Mouse (Mus musculus): ENCODE data around the gene Ankrd40. TPM values are rescaled to one million over a fixed set of nuclear protein-coding genes. Genes with fewer than 3 reads are reported as not detected.

Ankrd40 gene
- 100 to 1,000 TPM; 219 to 291 (median 246) TPM for total RNA-seq (2022)

DNA sequence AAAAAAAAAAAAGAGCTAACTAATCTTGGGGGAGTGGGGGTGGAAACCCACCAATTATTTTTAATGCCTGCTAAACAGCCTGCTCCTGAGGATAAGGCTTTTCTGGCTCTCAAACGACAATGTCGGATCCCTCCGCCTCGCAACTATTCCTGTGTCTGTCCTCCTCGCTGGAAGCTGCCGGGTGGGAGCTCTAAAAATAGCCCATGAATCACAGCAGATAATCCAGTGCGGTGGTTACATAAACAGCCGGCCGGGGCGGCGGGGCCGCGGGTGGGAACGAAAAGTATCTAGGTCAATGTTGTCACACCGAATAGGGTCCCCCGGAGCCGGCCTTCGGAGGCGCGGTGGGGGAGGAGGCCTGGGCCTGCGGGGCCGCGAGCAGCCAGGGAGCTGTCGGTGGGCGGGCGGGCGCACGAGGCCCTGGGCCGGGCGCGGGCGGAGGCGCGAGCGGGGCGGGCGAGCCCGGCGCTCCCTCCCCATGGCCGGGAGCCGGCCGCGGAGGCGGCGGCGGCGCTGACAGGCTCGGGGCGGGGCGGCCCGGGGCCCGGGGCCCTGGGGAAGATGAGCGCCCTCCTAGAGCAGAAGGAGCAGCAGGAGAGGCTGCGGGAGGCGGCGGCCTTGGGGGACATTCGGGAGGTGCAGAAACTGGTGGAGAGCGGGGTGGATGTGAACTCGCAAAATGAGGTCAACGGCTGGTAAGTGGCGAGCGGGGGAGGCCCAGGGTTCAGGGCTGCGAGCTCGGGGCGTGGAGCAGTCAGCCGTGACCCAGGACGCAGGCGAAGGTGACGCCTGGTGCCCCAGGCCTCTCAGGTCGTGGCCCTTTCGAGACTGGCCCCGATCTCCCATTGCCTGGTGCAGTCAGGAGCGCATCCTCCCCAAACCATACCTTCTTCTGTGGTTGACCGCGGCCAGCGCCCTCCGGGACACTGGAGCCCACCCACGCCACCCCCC is at the start of gene Ankrd40:
Gene Ankrd40 (plus strand): TSS at position 309 of the 951 bp plus-strand sequence.
- peak; percentile 94 to 95 for DNase-seq (ENCODE audit: low spot score in 2 of 2)

DNA sequence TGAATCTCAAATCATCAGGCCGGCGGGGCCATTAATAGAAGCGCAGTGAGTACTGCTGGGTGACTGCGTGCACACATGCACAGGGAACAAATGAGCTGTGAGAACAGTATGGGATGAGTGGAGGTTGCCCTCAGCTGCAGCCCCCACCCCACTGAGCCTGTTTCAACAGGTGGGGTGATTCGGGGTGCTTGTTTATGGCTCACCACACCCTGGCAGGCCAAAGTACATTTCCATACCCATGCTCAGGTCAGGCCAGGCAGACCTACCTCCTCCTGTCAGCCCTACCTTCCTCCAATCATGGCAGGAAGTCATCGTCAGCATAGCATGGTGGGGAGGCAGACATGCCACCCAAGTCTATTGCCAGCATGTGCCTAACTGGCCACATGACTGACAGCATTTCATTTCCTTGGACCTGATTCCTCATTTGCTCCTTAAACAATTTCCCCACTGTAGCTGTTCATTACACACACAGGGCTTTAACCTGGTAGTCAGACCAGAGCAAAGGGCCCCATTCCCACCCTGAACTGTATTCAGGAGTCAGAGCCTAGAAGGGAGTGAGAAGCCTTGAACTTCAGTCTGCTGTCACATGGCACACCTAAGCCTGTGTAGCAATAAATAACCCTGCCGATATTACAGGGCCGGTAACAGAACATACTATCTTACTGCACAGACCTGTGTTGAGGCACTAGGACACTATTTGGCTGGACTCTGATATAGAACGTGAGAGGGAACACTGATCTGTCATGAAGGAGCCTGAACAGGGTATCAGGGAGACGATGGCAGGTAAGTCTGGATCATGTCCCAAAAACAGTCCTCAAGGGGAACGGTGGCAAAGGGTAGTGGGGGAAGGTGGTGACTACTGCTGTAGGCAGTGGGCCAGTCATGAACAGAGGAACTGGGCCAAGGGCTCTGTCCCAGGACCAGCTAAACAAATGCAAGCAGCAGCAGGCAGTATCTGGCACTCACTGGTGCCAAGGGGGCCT is 46.3 kb upstream of the Ankrd40 start, which contains the start of gene Gm21885:
Gene Gm21885 (plus strand): TSS at position 675 of the 983 bp plus-strand sequence.
- DNase-seq (ENCODE audit: low spot score in 2 of 2), result no peak

DNA sequence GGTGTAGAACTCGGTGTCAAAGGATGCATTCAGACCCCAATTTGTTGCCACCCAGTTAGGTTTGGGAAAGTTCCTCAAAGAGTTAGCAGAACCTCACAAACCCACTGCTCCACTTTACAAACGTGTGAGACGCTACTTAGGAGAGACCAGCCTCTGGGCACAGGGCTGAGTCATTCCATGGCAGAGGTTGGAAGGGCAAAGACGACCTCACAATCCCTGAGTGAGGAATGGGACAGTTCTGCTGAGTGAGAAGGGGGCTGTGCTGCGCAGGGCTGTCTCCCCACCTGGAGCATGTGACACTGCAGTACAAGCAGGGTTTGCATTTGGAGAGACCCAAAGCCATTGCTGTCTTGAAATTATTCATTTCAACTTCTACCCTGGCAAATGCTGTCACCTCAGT is 45.5 kb upstream of the Ankrd40 start:
- DNase-seq (ENCODE audit: low spot score in 2 of 2), result no peak

DNA sequence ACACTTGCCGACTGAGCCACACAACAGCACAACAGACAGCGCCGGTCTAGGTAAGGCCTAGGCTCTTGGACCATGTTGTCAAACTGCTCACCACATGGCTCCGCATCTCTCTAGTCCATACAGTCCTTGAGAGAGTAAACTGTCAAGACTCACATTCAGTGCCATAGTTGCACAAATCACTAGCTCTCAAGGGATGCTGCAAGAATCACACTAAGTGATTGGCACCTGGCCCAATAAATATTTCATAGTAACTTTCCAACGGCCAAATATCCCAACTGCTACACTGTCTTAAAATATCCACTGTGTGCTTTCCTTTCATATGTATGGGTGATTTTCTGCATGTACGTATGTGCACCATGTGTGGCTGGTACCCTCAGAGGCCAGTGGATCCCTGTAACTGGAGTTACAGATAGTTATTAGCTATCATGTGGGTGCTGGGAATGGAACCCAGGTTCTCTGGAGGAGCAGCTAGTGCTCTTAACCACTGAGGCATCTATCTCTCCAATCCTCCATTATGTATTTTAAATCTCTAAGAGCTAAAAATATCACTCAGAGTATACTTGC is 44.2 kb upstream of the Ankrd40 start:
- DNase-seq (ENCODE audit: low spot score in 2 of 2), result no peak

DNA sequence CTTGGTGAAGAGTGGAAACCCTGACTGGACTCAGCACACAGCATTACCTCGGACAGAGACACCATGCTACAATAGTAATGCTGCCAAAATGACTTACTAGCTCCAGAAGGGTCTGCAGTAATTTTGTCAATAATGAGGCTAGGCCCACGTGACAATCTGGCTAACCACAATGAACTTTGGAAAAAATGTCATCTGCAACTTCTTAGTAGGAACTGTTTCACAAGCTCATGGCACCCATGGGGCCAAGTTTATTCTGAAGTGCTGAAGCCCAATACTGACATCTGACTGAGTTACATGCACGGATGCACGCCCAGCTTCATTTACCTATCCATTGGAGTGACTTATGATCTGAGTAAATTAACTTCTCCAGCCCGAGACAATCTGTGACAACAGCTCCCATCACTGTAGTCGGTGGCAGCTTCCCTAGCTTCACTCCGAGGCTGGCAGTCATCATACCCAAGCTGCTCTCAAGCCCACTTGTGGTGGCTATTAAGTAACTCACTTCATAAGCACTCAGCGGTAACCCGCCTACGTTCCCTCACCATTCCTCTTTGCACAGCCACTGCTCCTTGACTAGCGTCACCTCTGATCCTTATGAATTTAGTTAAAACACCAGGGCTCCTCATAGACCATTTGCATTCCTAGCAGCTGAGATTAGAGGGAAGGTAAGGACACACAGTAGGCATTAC is 41.8 kb upstream of the Ankrd40 start:
- no peak for DNase-seq (ENCODE audit: low spot score in 2 of 2)

DNA sequence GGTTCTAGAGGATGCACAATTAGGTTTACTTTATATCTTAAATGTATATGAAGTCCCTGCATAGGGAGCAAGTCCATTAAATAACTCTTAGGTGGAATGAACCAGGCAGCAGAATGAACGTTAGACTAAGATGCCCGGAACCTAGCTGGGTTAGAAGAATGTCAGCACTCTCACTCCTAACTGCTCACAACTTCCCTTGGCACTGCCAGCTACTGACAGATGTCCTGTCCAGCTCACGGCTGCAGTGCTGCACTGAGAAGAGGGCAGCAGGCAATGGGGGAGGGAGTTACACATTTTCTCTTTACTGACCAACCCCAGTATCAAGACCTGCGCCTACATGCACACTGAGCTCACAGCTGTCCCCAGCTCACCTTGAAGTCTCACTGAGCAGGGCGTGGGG is 40.7 kb upstream of the Ankrd40 start:
- DNase-seq (ENCODE audit: low spot score in 2 of 2), result no peak

DNA sequence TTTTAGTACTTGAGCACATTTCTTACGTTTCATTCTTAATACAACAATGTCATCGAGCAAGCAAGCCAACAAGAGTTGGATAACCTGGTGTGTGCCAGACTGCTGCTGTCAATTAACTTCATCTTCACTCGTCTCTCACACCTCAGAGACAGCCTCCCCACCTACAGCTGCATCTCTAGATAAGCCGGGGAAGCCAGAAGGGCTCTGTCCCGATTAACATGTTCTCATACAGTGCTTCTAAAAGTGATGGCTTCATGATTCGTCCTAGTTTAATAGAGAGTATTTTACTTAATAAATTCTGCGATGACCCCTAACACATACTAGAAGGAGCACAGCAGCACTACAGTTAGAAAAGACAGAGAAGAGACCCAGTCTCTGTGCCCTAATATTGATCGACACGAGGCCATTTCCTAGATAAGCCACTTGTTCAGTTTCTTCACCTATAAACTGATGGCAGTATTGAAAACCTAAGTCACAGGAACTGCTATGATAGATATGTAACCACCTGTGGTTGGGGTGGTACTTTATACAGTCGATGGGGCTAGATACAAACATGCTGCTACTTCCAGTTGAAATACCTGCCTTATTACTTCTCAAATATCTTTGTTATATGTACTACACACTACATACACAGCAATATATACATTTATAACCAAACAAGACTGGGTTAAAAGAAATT is 37.6 kb upstream of the Ankrd40 start:
- DNase-seq (ENCODE audit: low spot score in 2 of 2), result no peak

DNA sequence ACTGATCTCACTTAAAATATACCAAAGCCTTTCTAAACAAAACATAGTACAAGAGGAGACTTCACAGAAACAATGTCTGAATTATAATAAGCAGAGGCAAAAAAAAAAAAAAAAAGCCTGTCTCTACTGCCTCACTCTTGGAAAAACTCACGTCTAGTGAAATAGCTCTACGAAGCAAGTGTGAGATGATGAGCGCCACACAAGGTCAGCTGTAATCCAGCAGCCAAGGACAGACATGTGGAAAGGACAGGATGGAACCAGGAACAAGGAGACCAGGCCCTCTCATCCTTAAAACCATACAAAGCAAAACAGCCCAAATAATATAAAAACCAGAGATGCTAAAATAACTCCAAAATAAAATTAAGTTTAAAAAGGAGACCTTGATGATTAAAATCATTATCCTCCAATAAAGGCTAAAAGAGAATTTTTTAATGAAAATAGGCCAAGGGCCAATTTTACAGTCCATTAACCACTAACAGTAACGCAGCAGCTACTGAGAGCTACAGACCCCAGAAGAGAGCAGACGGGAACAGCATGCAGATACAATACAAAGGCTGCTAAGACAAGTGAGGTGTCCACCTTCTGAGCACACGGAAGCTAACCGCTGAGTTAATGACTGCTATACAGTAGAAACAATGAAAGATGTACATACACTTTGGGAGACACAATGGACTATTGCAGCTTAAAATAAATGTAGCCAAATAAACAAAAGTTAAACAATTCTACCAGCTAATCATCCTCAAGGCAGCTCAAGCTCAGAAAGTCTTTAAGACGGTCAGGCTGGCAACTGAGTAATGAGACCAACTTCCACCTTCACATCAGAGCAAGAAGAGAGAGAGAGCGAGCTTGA is 32.6 kb upstream of the Ankrd40 start:
- no peak for DNase-seq (ENCODE audit: low spot score in 2 of 2)

DNA sequence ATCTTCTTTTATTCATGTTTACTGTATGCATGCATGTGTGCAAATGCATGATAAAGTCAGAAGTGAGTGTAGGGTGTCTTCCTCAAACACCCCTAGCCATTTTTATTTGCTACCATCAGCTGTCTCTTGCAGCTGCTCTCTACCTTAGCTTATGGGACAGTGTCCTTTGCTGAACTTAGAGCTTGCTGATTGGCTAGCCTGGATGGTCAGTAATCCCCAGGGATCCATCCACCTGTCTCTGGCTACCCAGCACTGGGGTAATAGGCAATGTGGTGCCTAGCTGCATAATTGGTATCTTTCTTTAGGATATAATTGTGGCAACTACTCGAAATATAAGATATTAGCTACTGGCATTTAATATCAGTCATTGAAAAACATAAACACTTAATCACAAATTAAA is 15.1 kb upstream of the Ankrd40 start:
- no peak for DNase-seq (ENCODE audit: low spot score in 2 of 2)

DNA sequence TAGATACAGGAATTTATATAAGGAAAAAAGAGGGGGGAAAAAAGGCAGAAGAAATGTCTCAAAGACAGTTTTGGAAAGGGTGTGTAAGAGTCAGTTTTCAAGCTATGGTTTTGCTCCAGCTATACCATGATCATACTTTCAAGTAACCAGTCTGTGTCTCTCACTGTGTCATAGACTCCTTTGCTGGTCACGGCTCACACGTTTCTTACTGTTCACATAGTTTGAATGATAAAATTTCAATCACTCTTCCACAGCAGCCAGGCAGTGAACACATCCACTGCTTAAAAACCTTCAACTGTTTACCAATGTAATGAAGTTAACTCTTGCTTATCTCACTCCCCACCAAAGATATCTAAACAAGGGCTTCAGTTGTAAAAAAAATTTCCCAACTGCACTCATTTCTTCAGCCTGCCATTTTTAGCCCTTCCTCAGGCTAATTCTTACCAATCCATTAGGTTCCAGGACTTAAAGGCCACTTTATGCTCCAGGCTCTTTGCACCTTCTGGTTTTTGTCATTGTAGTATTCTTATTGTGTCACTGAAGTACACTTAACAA is 13.6 kb upstream of the Ankrd40 start:
- no peak for DNase-seq (ENCODE audit: low spot score in 2 of 2)

DNA sequence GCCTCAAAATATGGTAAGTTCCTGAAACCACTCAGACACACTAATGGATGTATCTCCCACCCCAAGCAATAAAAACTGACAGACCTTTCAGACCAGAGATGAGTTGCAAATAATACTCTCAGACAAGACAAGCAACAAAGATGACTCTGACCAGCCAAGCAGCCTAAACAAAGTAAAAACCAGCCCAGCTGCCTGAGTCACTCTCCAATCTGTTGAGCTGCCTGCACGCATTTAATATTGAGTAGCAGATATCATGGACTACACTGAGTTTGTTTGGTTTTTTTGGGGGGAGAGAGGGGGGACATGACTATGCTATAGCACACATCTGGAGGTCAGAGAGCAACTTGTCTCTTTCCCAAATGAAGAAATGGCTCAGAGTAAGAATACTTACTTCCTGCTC is 12.5 kb upstream of the Ankrd40 start:
- no peak for DNase-seq (ENCODE audit: low spot score in 2 of 2)

DNA sequence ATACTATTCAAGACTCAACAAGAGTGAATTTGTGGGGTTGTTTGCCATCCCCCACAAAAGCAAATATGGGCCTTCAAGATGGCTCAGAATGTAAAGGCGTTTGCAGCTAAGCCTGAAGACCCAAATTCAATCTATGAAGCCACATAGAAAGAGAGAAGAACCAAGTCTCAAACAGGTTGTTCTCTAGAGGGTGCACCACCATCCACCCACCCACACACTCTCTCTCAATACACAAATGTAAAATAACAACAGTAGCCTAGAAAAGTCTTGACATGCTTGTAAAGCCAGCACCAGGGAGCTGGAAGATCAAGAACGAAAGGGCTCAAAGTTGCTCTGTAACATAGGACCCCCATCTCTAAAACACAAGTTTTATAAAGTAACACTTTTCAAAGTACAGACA is 11.3 kb upstream of the Ankrd40 start:
- no peak for DNase-seq (ENCODE audit: low spot score in 2 of 2)

DNA sequence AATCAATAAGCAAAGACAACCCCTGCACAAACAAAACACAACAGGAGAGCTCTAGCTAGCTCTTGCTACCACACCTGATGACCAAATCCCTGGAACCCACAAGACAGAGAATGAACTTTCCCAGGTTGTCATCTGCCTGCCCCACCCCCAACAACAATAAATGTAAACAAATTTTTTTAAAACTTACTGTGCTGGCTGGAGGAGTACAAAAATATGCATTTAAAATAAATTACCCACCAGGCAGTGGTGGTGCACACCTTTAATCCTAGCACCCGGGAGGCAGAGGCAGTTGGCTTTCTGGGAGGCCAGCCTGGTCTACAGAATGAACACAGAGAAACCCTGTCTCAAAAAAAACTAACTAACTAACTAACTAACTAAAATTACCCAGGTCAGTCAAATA is 10.8 kb upstream of the Ankrd40 start:
- no peak for DNase-seq (ENCODE audit: low spot score in 2 of 2)

DNA sequence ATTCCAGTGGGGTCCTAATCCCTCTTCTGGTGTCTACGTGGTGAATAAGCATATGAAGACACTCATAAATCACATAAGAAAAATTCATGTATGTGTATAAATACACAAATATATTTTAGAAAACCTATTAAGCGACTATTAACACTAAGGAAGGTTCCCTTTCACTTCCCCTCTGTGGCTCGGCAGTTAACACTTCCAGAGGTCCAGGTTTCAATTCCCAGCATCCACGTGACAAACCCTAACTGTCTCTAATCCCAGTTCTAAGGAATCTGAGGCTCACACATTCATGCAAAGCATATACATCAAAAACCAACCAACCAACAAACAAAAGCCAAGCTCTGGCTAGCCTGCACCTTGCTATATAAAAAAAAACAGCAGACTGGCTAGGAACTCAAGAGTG is 10.3 kb upstream of the Ankrd40 start:
- DNase-seq (ENCODE audit: low spot score in 2 of 2), result no peak

DNA sequence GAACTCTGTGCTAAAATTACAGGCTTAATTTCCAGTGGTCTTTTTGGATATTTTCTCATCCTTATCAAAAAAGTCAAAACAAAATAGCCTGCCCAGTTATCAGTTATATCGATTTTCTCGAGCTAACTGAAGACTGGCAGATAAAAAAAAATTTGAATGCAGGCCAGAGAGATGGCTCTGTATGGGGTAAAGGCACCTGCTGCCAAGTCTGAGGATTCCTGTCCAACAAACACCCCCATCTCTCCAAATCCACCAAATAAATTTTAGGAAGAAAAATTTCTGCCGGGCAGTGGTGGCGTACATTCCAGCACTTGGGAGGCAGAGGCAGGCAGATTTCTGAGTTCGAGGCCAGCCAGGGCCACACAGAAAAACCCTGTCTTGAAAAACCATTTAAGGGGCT is 9.7 kb upstream of the Ankrd40 start:
- no peak for DNase-seq (ENCODE audit: low spot score in 2 of 2)

DNA sequence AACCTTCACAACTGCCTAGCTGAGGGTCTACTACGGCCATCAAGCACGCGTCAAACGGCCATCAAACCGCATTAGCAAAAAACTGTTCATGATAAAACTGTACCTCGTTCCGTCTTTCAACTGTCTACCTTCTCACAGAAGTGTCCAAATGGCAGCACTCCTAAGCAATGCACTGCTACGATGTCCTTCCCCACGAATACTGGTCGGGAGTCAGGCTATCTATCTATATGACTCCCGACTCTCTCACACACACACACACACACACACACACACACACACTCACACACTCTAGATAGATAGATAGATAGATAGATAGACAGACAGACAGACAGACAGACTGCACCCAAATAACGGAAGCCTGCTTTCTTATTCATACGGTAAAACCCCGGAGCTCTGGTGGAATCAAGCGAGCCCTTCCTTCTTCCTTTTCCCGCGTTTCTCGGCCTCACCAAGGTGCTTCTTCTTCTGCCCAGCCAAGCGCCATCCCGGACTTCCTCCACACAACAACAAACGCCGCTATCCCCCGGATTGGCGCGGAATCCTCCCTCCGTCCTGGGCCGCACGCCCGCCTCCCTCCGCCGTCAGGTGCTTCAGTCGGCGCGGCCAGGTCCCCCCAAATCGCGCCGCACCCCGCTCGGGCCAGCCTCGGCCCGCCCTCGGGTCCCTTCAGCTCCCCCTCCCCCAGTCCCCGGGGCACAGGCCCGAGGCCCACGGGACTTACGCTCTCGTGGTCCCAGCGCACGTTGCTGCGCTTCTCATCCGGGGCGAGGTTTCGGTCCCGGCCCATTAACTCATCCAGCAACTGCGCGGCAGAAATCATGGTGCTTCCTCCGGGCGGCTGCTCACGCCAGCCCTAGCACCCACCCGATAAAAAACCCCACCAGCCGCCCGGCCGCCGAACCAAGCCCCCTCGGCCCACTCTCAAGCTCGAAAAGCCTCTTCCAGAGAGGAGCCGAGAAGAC is 6.6 kb upstream of the Ankrd40 start:
- no peak for DNase-seq (ENCODE audit: low spot score in 2 of 2)

DNA sequence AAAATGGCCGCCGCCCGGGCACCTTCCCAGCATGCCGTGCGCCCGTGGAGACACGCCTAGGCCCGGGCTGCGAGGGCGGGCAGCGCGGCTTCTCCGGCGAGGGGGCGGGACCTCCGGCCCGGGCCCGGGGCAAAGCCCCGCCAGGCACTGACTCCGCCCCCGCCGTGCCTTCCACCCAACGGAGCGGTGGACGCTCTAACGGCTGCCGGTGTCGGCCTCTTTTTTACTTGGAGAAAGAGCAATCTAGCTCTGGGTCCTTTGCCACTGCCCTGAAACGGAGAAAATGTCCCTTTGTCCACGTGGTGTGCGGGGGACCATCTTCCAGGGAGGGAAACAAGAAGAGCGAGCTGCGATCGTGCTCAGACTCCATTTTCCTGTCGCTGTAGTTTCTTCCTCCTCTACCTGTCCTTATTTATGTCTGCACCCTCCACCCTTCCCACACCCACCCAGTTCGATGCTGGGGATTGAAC is 5.8 kb upstream of the Ankrd40 start, which contains the start of gene Luc7l3:
Gene Luc7l3 (minus strand): TSS at position 58 of the 470 bp plus-strand sequence.
- peak; percentile 92 for DNase-seq (ENCODE audit: low spot score in 2 of 2)

DNA sequence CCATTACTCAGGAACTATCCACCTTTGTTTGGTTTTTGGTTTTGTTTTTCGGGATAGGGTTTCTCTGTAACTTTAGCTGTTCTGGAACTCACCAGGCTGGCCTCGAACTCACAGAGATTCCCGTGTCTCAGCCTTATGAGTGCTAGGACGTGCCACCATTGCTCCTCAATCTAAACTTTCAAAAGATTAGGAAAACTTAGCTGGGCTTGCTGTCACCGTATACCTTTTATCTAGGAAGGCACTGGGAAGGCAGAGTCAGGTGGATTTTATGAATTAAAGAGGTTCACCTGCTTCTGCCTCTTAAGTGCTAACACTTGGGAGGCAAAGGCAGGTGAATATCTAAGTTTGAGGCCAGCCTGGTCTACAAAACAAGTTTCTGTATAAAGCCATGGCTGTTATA is 5.2 kb upstream of the Ankrd40 start:
- no peak for DNase-seq (ENCODE audit: low spot score in 2 of 2)

Data from gastrocnemius, adult 8-10 months (tissue).